Mouse (Mus musculus): ENCODE measurements around the gene Shisal1. TPM values are rescaled to one million over a fixed set of nuclear protein-coding genes. Genes with fewer than 3 reads are reported as not detected.

Gene Shisal1
- total RNA-seq (2012; rRNA removed) (not detected in 2 replicates), polyA plus RNA-seq (2012; ENCODE audit: insufficient read depth in 1 of 2, insufficient read length in 2 of 2, low read depth in 1 of 2, low replicate concordance in 2 of 2, missing spikeins in 1 of 2) (not detected)

GRCm38 (mm10) chr15:84446997-84447396 is at the start of gene Shisal1:
Gene Shisal1, minus strand, starts transcription at chr15:84447097.
- H3K4me3 ChIP-seq (ENCODE audit: control insufficient read depth in 1 of 2, insufficient read depth in 1 of 2, low read depth in 2 of 2, low read length in 2 of 2): no peak within 1 kb of the TSS
- H3K9ac ChIP-seq (ENCODE audit: control insufficient read depth, low read depth, low read length, poor library complexity, severe bottlenecking): no peak within 1 kb of the TSS
- no peaks in the 10 kb centered on the region for H3K9me3 ChIP-seq (replicated peaks; ENCODE audit: insufficient read depth, low read length)

GRCm38 (mm10) chr15:84490486-84490885 is 43.6 kb upstream of the Shisal1 start:
- Histone ChIP-seq H3K27me3 (ENCODE audit: control insufficient read depth in 1 of 2, insufficient read depth in 2 of 2, low read length in 2 of 2) (no peaks in the 10 kb centered on the region), H3K79me2 (ENCODE audit: control insufficient read depth, insufficient read depth, low read length, poor library complexity) (no peaks in the 10 kb centered on the region), H3K9ac (ENCODE audit: control insufficient read depth, low read depth, low read length, poor library complexity, severe bottlenecking) (no peak overlapping the region), H3K4me3 (ENCODE audit: control insufficient read depth in 1 of 2, insufficient read depth in 1 of 2, low read depth in 2 of 2, low read length in 2 of 2) (no peak overlapping the region), H3K27ac (ENCODE audit: control insufficient read depth, low read depth, low read length) (no peak overlapping the region), H3K4me1 (ENCODE audit: control insufficient read depth in 1 of 2, insufficient read depth in 2 of 2, low read length in 2 of 2) (no peaks in the 10 kb centered on the region), H3K36me3 (ENCODE audit: control insufficient read depth in 1 of 2, insufficient read depth in 2 of 2, low read length in 2 of 2) (no peaks in the 10 kb centered on the region), H3K9me3 (replicated peaks; ENCODE audit: insufficient read depth, low read length) (no peaks in the 10 kb centered on the region)
- DNase-seq (ENCODE audit: low read depth, low spot score): no peak
- TF ChIP-seq CHD2 (IDR thresholded peaks at IDR 0.05; ENCODE audit: low read length): no peak
- TF ChIP-seq ZNF384 (IDR thresholded peaks at IDR 0.05; ENCODE audit: low read depth, low read length): no peak
- no peak for TF ChIP-seq MAZ (IDR thresholded peaks at IDR 0.05; ENCODE audit: low read depth, low read length)
- TF ChIP-seq MAFK (IDR thresholded peaks at IDR 0.05; ENCODE audit: borderline replicate concordance, low read depth, low read length): no peak
- TF ChIP-seq TCF12 (IDR thresholded peaks at IDR 0.05; ENCODE audit: low read depth, low read length): no peak
- no peak for TF ChIP-seq SMC3 (IDR thresholded peaks at IDR 0.05; ENCODE audit: low read depth, low read length)
- no peak for TF ChIP-seq BHLHE40 (IDR thresholded peaks at IDR 0.05; ENCODE audit: borderline replicate concordance, low read depth, low read length)
- TF ChIP-seq MYC (IDR thresholded peaks at IDR 0.05; ENCODE audit: low read depth, low read length): no peak
- TF ChIP-seq ZKSCAN1 (IDR thresholded peaks at IDR 0.05; ENCODE audit: low read depth, low read length): no peak
- TF ChIP-seq GATA1 (IDR thresholded peaks at IDR 0.05; ENCODE audit: low read depth, low read length): no peak
- no peak for TF ChIP-seq ELF1 (IDR thresholded peaks at IDR 0.05; ENCODE audit: low read depth, low read length)

More at GRCm38 (mm10) chr15:84446997-84447396, at the start of gene Shisal1:
- no peak within 1 kb of the TSS for H3K27ac ChIP-seq (ENCODE audit: control insufficient read depth, low read depth, low read length)
- no peaks in the 10 kb centered on the region for H3K36me3 ChIP-seq (ENCODE audit: control insufficient read depth in 1 of 2, insufficient read depth in 2 of 2, low read length in 2 of 2)
- no peaks in the 10 kb centered on the region for H3K4me1 ChIP-seq (ENCODE audit: control insufficient read depth in 1 of 2, insufficient read depth in 2 of 2, low read length in 2 of 2)
- no peak for TF ChIP-seq ZC3H11A (IDR thresholded peaks at IDR 0.05; ENCODE audit: low read depth, low read length)
- TF ChIP-seq BHLHE40 (IDR thresholded peaks at IDR 0.05; ENCODE audit: borderline replicate concordance, low read depth, low read length): no peak
- no peak for TF ChIP-seq EP300 (IDR thresholded peaks at IDR 0.05; ENCODE audit: low read depth in 1 of 2, low read length in 2 of 2)
- no peak for TF ChIP-seq SMC3 (IDR thresholded peaks at IDR 0.05; ENCODE audit: low read depth, low read length)
- no peaks in the 10 kb centered on the region for H3K27me3 ChIP-seq (ENCODE audit: control insufficient read depth in 1 of 2, insufficient read depth in 2 of 2, low read length in 2 of 2)
- no peak for DNase-seq (ENCODE audit: low read depth, low spot score)
- no peaks in the 10 kb centered on the region for H3K79me2 ChIP-seq (ENCODE audit: control insufficient read depth, insufficient read depth, low read length, poor library complexity)

GRCm38 (mm10) chr15:84484255-84484654 is 37.4 kb upstream of the Shisal1 start:
- TF ChIP-seq USF2 (IDR thresholded peaks at IDR 0.05; ENCODE audit: borderline replicate concordance in 1 of 2, insufficient read depth in 1 of 2, low read depth in 1 of 2, low read length in 2 of 2) (no peak), EP300 (IDR thresholded peaks at IDR 0.05; ENCODE audit: low read depth in 1 of 2, low read length in 2 of 2) (no peak), RAD21 (IDR thresholded peaks at IDR 0.05; ENCODE audit: low read depth, low read length) (no peak), KAT2A (conservative IDR thresholded peaks at IDR 0.05; ENCODE audit: low read depth, low read length) (no peak), POLR2AphosphoS2 (IDR thresholded peaks at IDR 0.05; ENCODE audit: low read length) (no peak), MYC (IDR thresholded peaks at IDR 0.05; ENCODE audit: low read depth, low read length) (no peak)
- H3K9ac ChIP-seq (ENCODE audit: control insufficient read depth, low read depth, low read length, poor library complexity, severe bottlenecking): no peak overlapping the region
- no peak overlapping the region for H3K4me3 ChIP-seq (ENCODE audit: control insufficient read depth in 1 of 2, insufficient read depth in 1 of 2, low read depth in 2 of 2, low read length in 2 of 2)
- H3K36me3 ChIP-seq (ENCODE audit: control insufficient read depth in 1 of 2, insufficient read depth in 2 of 2, low read length in 2 of 2): no peaks in the 10 kb centered on the region
- H3K79me2 ChIP-seq (ENCODE audit: control insufficient read depth, insufficient read depth, low read length, poor library complexity): no peaks in the 10 kb centered on the region
- H3K27me3 ChIP-seq (ENCODE audit: control insufficient read depth in 1 of 2, insufficient read depth in 2 of 2, low read length in 2 of 2): no peaks in the 10 kb centered on the region
- no peaks in the 10 kb centered on the region for H3K4me1 ChIP-seq (ENCODE audit: control insufficient read depth in 1 of 2, insufficient read depth in 2 of 2, low read length in 2 of 2)
- no peak for DNase-seq (ENCODE audit: low read depth, low spot score)
- no peak overlapping the region for H3K27ac ChIP-seq (ENCODE audit: control insufficient read depth, low read depth, low read length)
- H3K9me3 ChIP-seq (replicated peaks; ENCODE audit: insufficient read depth, low read length): no peaks in the 10 kb centered on the region
